Mouse (Mus musculus): ENCODE measurements around the gene Tmem203. TPM values are rescaled to one million over a fixed set of nuclear protein-coding genes. Genes with fewer than 3 reads are reported as not detected.
A peak's percentile ranks its signal among the peaks of the same experiment; 100 is the strongest.

Tmem203 gene
- polyA plus RNA-seq, 1 experiment from 2014 or later = 14.7 TPM

DNA sequence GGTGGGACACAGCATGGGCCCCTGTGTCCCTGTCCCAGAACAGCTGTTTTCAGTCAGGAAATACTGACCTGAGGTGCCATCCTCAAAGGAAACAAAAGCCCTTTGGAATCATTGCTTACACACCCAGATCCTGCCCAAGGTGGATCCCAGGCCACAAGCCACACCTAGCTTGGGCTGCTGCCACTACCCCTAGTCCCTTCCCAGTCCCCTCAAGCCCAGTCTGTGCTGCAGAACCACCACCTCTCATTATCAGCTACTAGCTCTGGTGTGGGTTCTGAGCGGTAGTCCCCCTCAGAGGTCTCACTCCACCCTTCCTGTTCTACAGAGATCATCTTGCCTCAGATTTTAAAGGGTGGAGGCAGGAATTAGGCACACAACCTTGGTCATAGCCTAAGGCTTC lies 31.1 kb downstream of the Tmem203 start:
- DNase-seq = no peak
- H3K4me2 ChIP-seq = 0 out of 2 replicates have a peak overlapping the region, but pooled peaks have one; percentile 11
- peak overlapping the region; percentile 19; the same call in 1 of the 2 replicates for H3K9ac ChIP-seq
- no peak overlapping the region for H3K4me3 ChIP-seq (replicated peaks)
- peak overlapping the region; percentile 19; the same call in 1 of the 2 replicates for H3K27ac ChIP-seq
- peak; percentile 65 for ATAC-seq (ENCODE audit: low read depth)
- peaks cover 28% of the 10 kb centered on the region for H3K4me1 ChIP-seq (replicated peaks)
- H3K9me3 ChIP-seq (replicated peaks) = no peaks in the 10 kb centered on the region
- 6% methylated on average over 1 of the region's 1 CpGs for WGBS (ENCODE audit: insufficient replicate concordance)
- H3K36me3 ChIP-seq = peaks cover 46% of the 10 kb centered on the region
- H3K27me3 ChIP-seq = peaks cover 40% of the 10 kb centered on the region

DNA sequence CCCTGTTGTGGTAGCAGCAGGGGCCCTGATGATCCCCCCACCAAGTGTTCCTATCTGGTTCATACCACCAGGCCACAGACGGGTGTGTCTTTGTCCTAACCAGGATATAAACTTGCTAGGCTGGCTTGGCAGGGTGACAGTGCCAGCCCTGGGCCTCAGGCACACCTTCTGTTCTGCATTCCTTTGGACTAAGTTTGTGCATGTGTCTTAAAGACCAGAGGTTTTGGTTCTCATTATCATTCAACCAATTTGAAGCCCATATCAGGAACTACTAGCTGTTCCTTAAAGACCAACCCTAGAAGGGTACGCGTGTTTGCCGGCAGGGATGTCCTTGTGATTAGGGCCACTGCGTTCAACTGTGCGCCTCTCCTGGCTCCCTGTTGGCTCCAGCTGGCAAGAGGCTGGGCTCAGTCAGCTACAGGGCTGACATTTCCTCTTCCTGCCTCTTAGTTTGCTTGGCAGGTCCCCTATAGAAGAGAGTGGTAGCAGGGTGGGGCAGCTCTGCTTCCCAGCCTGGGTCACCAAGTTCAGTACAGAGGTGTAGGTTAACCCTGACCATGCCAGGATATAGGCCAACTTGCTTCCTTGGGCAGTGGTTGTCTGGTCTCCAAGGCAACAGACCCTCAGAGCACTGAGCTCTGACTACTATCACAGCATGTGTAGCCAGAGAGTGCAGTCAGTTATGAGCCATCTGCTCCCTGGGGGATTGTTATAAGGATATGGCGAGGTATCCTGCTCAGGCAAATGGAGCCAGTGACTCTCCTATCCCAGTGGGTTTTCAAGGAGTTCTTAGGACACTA lies 31.8 kb downstream of the Tmem203 start:
- H3K9me3 ChIP-seq (replicated peaks) = no peaks in the 10 kb centered on the region
- DNase-seq = no peak
- H3K4me2 ChIP-seq = 0 out of 2 replicates have a peak overlapping the region, but pooled peaks have one; percentile 11
- 20% methylated on average over 7 of the region's 7 CpGs for WGBS (ENCODE audit: insufficient replicate concordance)
- peaks cover 42% of the 10 kb centered on the region for H3K36me3 ChIP-seq
- peak overlapping the region; percentile 19; the same call in 1 of the 2 replicates for H3K27ac ChIP-seq
- H3K4me1 ChIP-seq (replicated peaks) = peaks cover 32% of the 10 kb centered on the region
- peak overlapping the region; percentile 19; the same call in 1 of the 2 replicates for H3K9ac ChIP-seq
- ATAC-seq (ENCODE audit: low read depth) = peak; percentile 73
- peaks cover 47% of the 10 kb centered on the region for H3K27me3 ChIP-seq
- no peak overlapping the region for H3K4me3 ChIP-seq (replicated peaks)

DNA sequence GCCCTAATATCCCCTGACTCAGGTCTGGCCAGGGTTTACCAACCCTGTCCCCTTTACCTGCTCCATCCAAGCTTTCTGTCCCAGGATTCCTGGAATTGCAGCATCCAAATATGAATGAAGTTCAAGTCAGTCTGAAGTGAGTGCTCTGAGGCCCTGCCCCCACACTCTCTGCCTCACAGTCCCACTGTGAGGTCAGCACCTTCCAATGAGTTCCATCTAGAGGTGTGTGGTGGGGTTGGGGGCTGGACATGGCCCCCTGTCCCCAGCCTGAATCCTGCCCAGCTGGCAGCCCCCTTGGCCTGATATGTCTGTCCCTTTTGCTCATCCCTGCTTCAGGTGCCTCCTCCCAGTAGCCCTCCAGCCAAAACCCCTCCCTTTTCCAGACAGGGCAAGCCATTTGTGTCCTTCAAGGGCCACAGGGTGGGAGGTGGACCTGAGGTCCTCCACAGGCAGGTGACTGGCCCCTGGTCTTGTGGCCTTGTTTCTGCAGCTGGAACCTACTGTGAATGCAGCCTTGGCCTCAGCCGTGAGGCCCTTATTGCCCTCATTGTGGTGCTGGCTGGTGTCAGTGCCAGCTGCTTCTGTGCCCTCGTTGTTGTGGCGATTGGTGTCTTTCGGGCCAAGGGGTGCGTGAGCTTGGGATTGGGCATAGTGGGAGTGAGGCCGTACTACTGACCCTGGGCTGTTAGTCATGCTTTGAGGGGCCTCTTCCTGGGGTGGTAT lies 32.8 kb downstream of the Tmem203 start, which contains the start of gene Tmem210:
Gene Tmem210 (plus strand): TSS at position 219 of the 723 bp plus-strand sequence.
- Histone ChIP-seq H3K4me1 (replicated peaks) (peaks cover 38% of the 10 kb centered on the region), H3K36me3 (peaks cover 31% of the 10 kb centered on the region), H3K9ac (no peak within 1 kb of the TSS), H3K4me3 (replicated peaks) (no peak within 1 kb of the TSS), H3K27me3 (peaks cover 57% of the 10 kb centered on the region), H3K4me2 (0 out of 2 replicates have a peak within 1 kb of the TSS, but pooled peaks have one; percentile 11), H3K27ac (no peak within 1 kb of the TSS), H3K9me3 (replicated peaks) (no peaks in the 10 kb centered on the region)
- 75% methylated on average over 6 of the region's 6 CpGs for WGBS (ENCODE audit: insufficient replicate concordance)
- no peak for DNase-seq
- ATAC-seq (ENCODE audit: low read depth) = no peak

DNA sequence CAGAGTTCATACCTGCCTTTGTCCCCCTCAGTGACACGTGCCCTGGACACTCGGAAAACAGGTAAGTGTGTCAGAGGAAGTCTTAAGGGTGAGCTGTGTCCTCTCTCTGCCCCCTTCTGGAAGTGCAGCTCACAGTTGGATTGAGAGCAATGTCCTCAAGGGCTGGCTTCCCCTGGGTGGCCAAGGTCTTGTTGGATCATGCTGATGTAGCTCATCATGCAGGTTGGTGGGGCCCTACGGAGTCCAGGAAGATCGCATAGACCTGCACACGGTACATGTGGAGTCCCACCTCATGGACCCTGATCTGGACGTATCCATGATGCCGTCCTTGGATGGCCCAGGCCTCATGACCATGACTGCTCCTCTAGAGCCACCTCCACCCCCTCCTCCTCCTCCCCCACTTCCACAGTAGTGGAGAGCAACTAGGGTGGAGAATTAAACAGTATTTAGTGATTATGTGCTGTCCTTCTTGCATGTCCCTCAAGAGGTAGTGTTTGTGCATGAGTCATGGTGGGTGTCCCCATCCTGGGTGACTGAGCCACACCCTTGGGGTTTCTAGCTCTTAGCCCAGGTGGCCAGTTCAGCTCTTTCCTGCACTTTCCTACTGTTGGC lies 33.6 kb downstream of the Tmem203 start:
- DNase-seq = no peak
- Histone ChIP-seq H3K4me3 (replicated peaks) (no peak overlapping the region), H3K27ac (no peak overlapping the region), H3K9ac (no peak overlapping the region), H3K4me2 (no peak overlapping the region), H3K27me3 (peaks cover 65% of the 10 kb centered on the region), H3K4me1 (replicated peaks) (peaks cover 38% of the 10 kb centered on the region), H3K9me3 (replicated peaks) (no peaks in the 10 kb centered on the region), H3K36me3 (peaks cover 25% of the 10 kb centered on the region)
- WGBS (ENCODE audit: insufficient replicate concordance) = 63% methylated on average over 7 of the region's 7 CpGs
- ATAC-seq (ENCODE audit: low read depth) = no peak

DNA sequence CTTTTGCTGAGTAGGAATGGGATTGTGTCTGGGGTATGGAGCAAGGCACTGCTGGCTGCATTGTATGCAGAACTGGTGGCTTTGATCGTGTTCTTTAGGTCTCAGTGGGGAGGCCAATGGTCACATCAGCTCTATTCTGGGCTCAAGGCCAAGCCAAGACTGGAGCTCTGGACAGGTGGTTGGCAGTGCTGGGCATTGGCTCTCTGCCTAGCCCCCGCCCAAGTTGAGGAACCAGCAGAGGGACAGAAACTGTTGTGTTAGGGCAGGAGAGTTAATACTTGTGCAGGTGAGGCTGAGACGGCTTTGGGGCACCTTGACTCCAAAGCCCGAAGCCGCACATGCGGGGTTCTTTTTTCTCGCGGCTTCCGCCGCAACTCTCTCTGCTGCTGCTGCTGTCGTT lies 34.4 kb downstream of the Tmem203 start, which contains the start of gene Lrrc26:
Gene Lrrc26 (plus strand): TSS at position 265 of the 400 bp plus-strand sequence.
- Histone ChIP-seq H3K27me3 (peaks cover 72% of the 10 kb centered on the region), H3K27ac (no peak within 1 kb of the TSS), H3K36me3 (peaks cover 17% of the 10 kb centered on the region), H3K4me2 (no peak within 1 kb of the TSS), H3K9ac (no peak within 1 kb of the TSS), H3K4me1 (replicated peaks) (peaks cover 38% of the 10 kb centered on the region), H3K9me3 (replicated peaks) (no peaks in the 10 kb centered on the region), H3K4me3 (replicated peaks) (no peak within 1 kb of the TSS)
- no peak for DNase-seq
- no peak for ATAC-seq (ENCODE audit: low read depth)
- WGBS (ENCODE audit: insufficient replicate concordance) = 9% methylated on average over 11 of the region's 11 CpGs

- Histone ChIP-seq H3K9me3 (replicated peaks) (no peaks in the 10 kb centered on the region), H3K4me3 (replicated peaks) (no peak overlapping the region), H3K36me3 (peaks cover 11% of the 10 kb centered on the region), H3K9ac (no peak overlapping the region), H3K27ac (no peak overlapping the region), H3K4me1 (replicated peaks) (peaks cover 38% of the 10 kb centered on the region), H3K27me3 (peaks cover 78% of the 10 kb centered on the region), H3K4me2 (no peak overlapping the region)
- ATAC-seq (ENCODE audit: low read depth) = no peak
- 3% methylated on average over 54 of the region's 54 CpGs for WGBS (ENCODE audit: insufficient replicate concordance)
- DNase-seq = no peak
These were observed 35.0 kb downstream of the Tmem203 start for GRCm38 (mm10) chr2:25290101-25290815.

- peaks cover 35% of the 10 kb centered on the region for H3K4me1 ChIP-seq (replicated peaks)
- WGBS (ENCODE audit: insufficient replicate concordance) = 3% methylated on average over 18 of the region's 18 CpGs
- no peak overlapping the region for H3K27ac ChIP-seq
- H3K4me3 ChIP-seq (replicated peaks) = no peak overlapping the region
- DNase-seq (no peak), ATAC-seq (ENCODE audit: low read depth) (no peak)
- no peak overlapping the region for H3K9ac ChIP-seq
- H3K4me2 ChIP-seq = no peak overlapping the region
- H3K36me3 ChIP-seq = peaks cover 6% of the 10 kb centered on the region
- no peaks in the 10 kb centered on the region for H3K9me3 ChIP-seq (replicated peaks)
- peaks cover 83% of the 10 kb centered on the region for H3K27me3 ChIP-seq
These were observed 35.5 kb downstream of the Tmem203 start for GRCm38 (mm10) chr2:25290816-25291130.

DNA sequence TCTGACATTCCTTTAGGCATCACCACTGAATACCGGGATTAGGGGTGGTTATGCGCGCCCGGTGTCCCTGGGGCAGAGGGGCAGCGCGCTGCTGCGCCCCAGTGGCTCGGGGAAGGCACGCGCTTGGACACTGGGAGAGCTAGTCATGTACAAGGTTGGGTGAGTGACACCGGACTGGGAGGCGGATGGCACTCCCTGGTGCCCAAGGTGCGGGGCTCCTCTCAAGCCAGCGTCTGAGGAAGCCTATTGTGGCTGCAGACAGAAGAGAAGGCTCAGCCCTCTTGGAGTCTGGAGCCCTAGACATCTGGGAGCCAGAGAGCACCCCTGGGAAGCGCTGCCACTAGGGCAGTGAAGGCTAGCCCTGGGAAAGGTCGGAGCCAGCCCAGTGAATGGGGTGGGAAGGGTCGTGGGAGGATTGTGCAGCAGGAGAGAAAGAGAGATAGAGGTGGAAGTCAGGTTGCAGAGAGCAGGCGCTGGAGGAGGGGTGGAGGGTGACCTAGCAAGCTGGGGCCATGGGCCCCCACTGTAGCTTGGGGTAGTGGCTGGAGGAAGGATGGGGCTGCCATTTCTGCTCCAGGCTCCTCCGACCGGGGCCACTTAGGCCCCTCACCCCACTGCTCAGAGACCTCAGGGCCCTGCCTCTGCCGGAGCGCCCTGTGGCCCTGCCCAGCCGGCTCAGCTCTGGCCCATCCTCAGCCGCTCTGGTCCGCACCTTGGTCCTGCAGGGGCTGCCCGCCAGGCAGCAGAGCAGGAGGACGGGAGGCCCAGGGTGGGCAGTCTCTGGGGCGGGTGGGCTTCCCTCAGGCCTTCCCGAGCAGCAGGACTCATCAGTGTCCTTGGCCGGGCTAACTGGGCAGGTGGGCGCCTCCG lies 36.2 kb downstream of the Tmem203 start:
- no peak for ATAC-seq (ENCODE audit: low read depth)
- Histone ChIP-seq H3K27me3 (peaks cover 90% of the 10 kb centered on the region), H3K4me3 (replicated peaks) (0 out of 2 replicates have a peak overlapping the region, but pooled peaks have one; percentile 43), H3K9me3 (replicated peaks) (no peaks in the 10 kb centered on the region), H3K27ac (no peak overlapping the region), H3K9ac (no peak overlapping the region), H3K4me2 (no peak overlapping the region; the same call in 1 of the 2 replicates), H3K4me1 (replicated peaks) (peaks cover 28% of the 10 kb centered on the region), H3K36me3 (no peaks in the 10 kb centered on the region)
- DNase-seq = no peak
- WGBS (ENCODE audit: insufficient replicate concordance) = 8% methylated on average over 32 of the region's 32 CpGs

DNA sequence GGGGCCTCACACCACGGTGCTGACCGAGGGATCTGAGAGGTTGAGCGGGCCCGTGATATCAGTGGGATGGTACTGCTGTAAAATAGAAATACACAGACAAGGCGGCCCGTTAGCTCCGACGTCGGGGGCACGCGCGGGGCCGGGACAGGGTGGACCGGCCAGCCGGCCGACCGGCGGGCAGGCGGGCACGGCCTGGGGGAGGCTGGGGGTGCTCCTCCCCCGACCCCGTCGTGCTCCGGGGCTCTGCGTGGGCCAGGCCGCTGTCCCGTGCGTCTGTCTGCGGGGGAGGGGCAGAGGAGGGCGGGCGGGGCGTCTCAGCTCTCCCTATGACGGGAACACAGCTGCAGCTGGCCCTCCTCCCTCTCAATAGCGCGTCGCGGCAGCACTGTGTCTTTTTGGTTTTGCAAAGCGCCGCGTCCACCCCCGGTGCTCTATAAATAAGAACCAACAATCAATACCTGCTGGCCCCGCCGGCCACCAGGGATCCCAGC lies 36.9 kb downstream of the Tmem203 start:
- Histone ChIP-seq H3K36me3 (no peaks in the 10 kb centered on the region), H3K4me2 (peak overlapping the region; percentile 54), H3K27me3 (peaks cover 96% of the 10 kb centered on the region), H3K27ac (no peak overlapping the region), H3K4me1 (replicated peaks) (peaks cover 22% of the 10 kb centered on the region), H3K9me3 (replicated peaks) (no peaks in the 10 kb centered on the region), H3K9ac (no peak overlapping the region), H3K4me3 (replicated peaks) (peak overlapping the region; percentile 43)
- 9% methylated on average over 42 of the region's 43 CpGs for WGBS (ENCODE audit: insufficient replicate concordance)
- ATAC-seq (ENCODE audit: low read depth) = peak; percentile 32
- no peak for DNase-seq

- no peak overlapping the region for H3K4me3 ChIP-seq (replicated peaks)
- WGBS (ENCODE audit: insufficient replicate concordance) = 0% methylated on average over 1 of the region's 1 CpGs
These were observed 37.6 kb downstream of the Tmem203 start for GRCm38 (mm10) chr2:25292856-25293255.

More at GRCm38 (mm10) chr2:25292856-25293255, 37.6 kb downstream of the Tmem203 start:
- Histone ChIP-seq H3K9me3 (replicated peaks) (no peaks in the 10 kb centered on the region), H3K27me3 (peaks cover 98% of the 10 kb centered on the region), H3K4me1 (replicated peaks) (peaks cover 15% of the 10 kb centered on the region), H3K27ac (no peak overlapping the region), H3K36me3 (no peaks in the 10 kb centered on the region), H3K4me2 (no peak overlapping the region), H3K9ac (no peak overlapping the region)
- no peak for ATAC-seq (ENCODE audit: low read depth)
- peak; percentile 44 for DNase-seq

All from liver, embryonic 13.5 days (tissue).